Mouse (Mus musculus): ENCODE measurements at regions not wholly inside any gene's neighbourhood (a gene's known extent, or its start where the extent isn't known, plus 50 kb on each side); places are given as distances from the start of the nearest gene placed in this dataset.

DNA sequence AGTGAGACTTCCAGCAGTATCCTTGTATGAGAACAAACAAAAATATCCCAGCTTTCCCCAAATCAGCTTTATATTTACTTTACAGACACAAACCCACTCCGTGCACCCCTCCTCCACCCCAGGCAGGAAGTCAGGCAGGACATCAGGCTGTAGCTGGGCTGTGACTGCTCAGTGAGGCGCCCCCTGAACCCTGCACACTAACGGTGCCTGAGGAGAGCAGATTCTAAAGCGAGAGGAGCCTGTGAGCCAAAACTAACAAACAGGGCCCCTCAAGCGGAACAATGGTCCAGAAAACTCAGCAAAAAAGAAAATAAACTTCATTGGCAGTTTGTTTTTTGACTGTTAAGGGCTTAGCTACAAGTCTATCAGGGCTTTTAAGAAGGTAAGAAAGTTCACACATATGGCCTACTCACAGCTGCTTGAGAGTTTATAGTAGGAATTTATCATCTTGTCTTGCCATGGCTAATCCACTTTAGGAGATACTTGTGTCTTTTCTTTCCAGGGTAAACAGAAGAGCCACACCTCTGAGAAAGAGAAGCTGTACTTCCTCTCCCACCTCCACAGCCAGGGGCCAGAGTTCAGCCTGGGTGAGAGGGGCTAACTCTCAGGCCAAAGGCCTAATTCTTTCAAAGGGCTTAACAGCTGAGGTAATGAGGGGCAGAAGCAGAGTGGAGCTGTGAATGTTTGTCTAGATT is 1628.2 kb downstream of the 4930444P10Rik start:
- no peak for TF ChIP-seq CTCF (IDR thresholded peaks at IDR 0.05)
- no peak for TF ChIP-seq EP300 (IDR thresholded peaks at IDR 0.05; ENCODE audit: insufficient read depth, low read depth, low read length)

All from heart, adult 2 months (tissue).